Mouse (Mus musculus) kidney, adult 2 months (tissue): Measurements from ENCODE around the gene Gm10647. TPM values are rescaled to one million over a fixed set of nuclear protein-coding genes. Genes with fewer than 3 reads are reported as not detected.
"Not testable (repeated sequence)": the region's sequence is repeated elsewhere in the genome, so short reads cannot be mapped to it uniquely, and the experiment has no call there.

Experiments
- DNase-seq: peaks from one replicate; pipeline ENCODE4 v3.0.0; 2021
- H3K27ac ChIP-seq: fragments of 200-500 bp; 2 replicates; pipeline ENCODE4 v1.5.1; 2012; ENCODE audit warnings: low read depth, low read length, control low read depth, inconsistent platforms; ENCODE audit not compliant: insufficient read depth
- H3K27me3 ChIP-seq: fragments of 200-500 bp; replicated peaks from 2 replicates; pipeline ENCODE4 v1.6.1; 2012; ENCODE audit warnings: mild to moderate bottlenecking, moderate library complexity, low read length, inconsistent platforms; ENCODE audit not compliant: control insufficient read depth, insufficient read depth
- H3K36me3 ChIP-seq: fragments of 200-500 bp; 2 replicates; pipeline ENCODE4 v1.6.1; 2012; ENCODE audit warnings: mild to moderate bottlenecking, moderate library complexity, low read length, inconsistent platforms; ENCODE audit not compliant: control insufficient read depth, insufficient read depth
- H3K4me1 ChIP-seq: fragments of 200-500 bp; 2 replicates; pipeline ENCODE4 v1.6.1; 2011; ENCODE audit warnings: low read length; ENCODE audit not compliant: control insufficient read depth, insufficient read depth
- H3K4me3 ChIP-seq: fragments of 200-500 bp; 2 replicates; pipeline ENCODE4 v1.5.1; 2011; ENCODE audit warnings: mild to moderate bottlenecking, low read depth, low read length, control low read depth; ENCODE audit not compliant: insufficient read depth
- CTCF ChIP-seq: fragments of 200-500 bp; conservative IDR thresholded peaks from 2 replicates; pipeline ENCODE4 v1.5.1; 2011; ENCODE audit warnings: low read depth, mild to moderate bottlenecking, control low read depth, low read length, moderate library complexity, mixed read lengths; ENCODE audit not compliant: insufficient read depth, insufficient read length
- POLR2A ChIP-seq: fragments of 200-500 bp; IDR thresholded peaks from one replicate; pipeline ENCODE4 v1.6.1; 2011; ENCODE audit warnings: low read depth, low read length, control low read depth
- WGBS: fragments of 180-500 bp; shearing (Covaris S2); methylation state at CpG from one replicate; pipeline ENCODE4 v1.1.7; 2018; 5-methylcytosine and 5-hydroxymethylcytosine counted together
- polyA plus RNA-seq: library from polyadenylated mRNA; depleted of rRNA; stranded (reverse); fragments of >200 nt; gene quantifications from 2 replicates; pipeline ENCODE4 v1.2.3, GENCODE M21; 2012; rRNA removed

The Gm10647 gene
- polyA plus RNA-seq: 0.16 and 0.20 TPM in 2 replicates

DNA sequence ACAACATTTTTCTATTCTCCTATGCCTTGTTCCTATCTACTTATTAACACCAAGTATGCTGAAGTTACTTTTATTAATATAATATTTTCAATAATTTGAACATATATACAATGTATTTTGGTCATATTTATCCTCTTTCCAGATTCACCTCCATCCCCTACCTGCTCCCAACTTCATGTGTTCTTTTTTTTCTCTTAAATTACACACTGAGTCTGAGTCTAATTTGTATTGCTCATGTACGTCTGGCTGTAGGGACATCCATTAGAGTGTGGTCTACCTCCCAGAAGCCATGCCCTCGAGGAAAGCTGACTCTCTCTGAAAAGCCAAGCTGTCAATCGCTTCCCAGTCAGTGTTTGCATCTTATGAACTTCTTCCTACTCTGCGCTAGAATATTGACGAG is at the start of gene Gm10647:
Gene Gm10647, plus strand, starts transcription at position 301 of the 400 bp plus-strand sequence.
- DNase-seq: no peak
- Histone ChIP-seq H3K27ac (peak within 1 kb of the TSS; percentile 40; the same call in 1 of the 2 replicates), H3K36me3 (no peaks in the 10 kb centered on the region), H3K4me1 (peaks cover 2% of the 10 kb centered on the region; the same call in 1 of the 2 replicates), H3K4me3 (peak within 1 kb of the TSS; percentile 66), H3K27me3 (no peaks in the 10 kb centered on the region)
- WGBS: 79% methylated on average over 5 of the region's 5 CpGs
- TF ChIP-seq CTCF (no peak), POLR2A (no peak)

DNA sequence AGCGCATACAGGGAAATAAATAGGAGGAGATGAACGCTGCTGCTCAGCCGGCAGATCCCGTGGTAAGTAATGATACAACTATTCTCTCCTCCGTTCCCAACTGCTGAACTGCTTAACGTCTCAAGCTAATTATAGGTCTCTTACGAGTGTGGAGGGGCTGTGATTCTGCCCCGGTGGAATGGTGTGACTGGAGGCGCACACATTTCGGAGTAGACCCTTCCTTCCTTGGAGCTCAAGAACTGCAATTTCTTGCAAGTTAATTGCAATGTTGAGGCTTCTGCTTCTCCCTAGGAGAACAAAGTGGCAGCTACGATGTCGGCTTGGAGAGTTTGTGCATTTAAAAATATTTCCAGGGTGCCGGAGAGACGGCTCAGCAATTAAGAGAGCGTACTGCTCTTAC is 48.4 kb upstream of the Gm10647 start:
- TF ChIP-seq CTCF (no peak), POLR2A (no peak)
- Histone ChIP-seq H3K27ac (no peak overlapping the region), H3K4me3 (no peak overlapping the region), H3K27me3 (no peaks in the 10 kb centered on the region), H3K4me1 (no peaks in the 10 kb centered on the region), H3K36me3 (no peaks in the 10 kb centered on the region)
- 87% methylated on average over 15 of the region's 15 CpGs for WGBS
- no peak for DNase-seq

DNA sequence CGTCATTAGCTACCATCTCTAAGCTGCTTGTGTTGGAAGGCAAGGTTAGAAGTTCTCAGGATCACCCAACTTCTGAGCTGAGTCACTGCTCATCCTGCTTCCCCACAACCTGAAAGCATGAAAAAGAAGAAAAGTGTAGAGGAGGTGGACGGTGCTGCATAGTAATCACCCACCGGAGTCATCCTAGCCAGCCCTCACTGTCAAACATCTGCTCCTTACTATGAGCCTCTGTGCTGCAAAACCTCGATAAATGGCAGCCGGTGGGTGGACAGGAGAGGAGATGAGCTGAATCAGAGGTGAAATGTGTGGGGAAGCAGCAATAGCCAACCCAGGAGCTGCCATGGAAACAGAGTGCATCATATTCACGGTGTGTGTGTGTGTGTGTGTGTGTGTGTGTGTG is 44.0 kb upstream of the Gm10647 start:
- Histone ChIP-seq H3K4me3 (no peak overlapping the region), H3K4me1 (no peaks in the 10 kb centered on the region), H3K27ac (no peak overlapping the region), H3K36me3 (no peaks in the 10 kb centered on the region), H3K27me3 (no peaks in the 10 kb centered on the region)
- DNase-seq: no peak
- TF ChIP-seq POLR2A: no peak
- no peak for TF ChIP-seq CTCF
- 75% methylated on average over 6 of the region's 6 CpGs for whole genome bisulfite sequencing

DNA sequence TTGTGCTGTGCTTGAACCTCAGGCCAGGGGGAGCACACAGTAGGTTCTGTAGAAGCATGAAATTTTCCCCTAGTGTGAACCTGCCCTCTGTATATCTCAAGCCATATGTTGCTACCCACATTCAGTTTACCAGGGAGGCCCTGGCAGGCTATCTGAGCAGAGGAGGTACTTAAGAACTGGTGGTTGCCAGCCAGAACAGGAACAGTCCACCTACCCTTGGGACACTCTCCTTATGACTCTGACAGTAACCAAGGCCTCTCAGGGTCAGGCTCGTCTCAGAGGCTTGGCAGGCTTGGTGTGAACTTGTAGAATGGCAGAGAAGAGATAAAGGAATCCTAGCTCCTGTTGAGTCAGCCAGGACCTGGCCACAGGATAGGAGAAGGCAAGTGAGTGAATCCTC is 35.8 kb upstream of the Gm10647 start:
- Histone ChIP-seq H3K4me1 (peaks cover 4% of the 10 kb centered on the region; the same call in 1 of the 2 replicates), H3K27ac (peak overlapping the region; percentile 28; the same call in 1 of the 2 replicates), H3K36me3 (no peaks in the 10 kb centered on the region; the same call in 1 of the 2 replicates), H3K27me3 (no peaks in the 10 kb centered on the region), H3K4me3 (no peak overlapping the region)
- peak; percentile 51 for DNase-seq
- no peak for TF ChIP-seq CTCF
- TF ChIP-seq POLR2A: no peak
- WGBS: 43% methylated on average over 1 of the region's 1 CpGs

DNA sequence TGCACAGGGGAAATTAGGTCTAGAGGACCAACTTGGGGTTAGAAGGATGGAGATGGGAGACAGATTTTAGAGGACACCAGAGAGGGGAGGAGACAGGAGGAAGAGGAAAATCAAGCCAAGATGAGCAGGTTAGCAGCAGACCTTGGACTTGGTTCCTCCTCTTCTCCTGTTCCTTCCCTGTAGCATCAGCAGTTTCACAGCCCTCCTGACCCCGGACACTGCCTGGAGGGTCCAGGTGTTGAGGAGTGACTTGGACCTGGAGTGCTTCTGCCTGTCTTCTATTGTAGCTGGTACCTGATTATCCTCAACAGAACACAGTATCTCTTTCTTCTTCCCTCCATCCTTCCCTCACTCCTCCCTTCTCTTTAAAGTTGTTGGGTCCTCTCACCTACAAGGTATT is 28.1 kb upstream of the Gm10647 start:
- H3K4me3 ChIP-seq: no peak overlapping the region
- no peak for TF ChIP-seq POLR2A
- DNase-seq: peak; percentile 71
- no peaks in the 10 kb centered on the region for H3K27me3 ChIP-seq
- H3K27ac ChIP-seq: peak overlapping the region; percentile 89
- 58% methylated on average over 1 of the region's 1 CpGs for WGBS
- peaks cover 20% of the 10 kb centered on the region for H3K4me1 ChIP-seq
- H3K36me3 ChIP-seq: no peaks in the 10 kb centered on the region

DNA sequence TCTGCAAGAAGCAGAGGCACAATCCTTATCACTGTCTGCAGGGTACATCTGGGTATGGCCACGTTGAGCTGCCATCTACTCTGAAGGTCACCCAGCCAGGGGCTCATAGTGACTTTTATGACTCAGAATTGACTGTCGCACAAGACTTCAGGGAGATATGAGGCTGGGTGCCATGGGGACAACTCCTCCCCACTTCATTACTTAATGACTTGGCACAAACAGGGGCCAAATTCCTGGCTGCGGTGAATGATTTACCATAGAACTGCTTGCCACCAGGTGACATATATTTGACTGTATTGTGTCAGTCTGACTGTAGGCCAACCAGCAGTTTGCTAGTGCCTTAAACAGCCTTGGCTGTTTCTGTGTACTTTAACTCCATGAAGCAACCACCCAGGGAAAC is 27.6 kb upstream of the Gm10647 start:
- WGBS: 22% methylated on average over 3 of the region's 3 CpGs
- DNase-seq: peak; percentile 94
- H3K36me3 ChIP-seq: no peaks in the 10 kb centered on the region
- H3K4me3 ChIP-seq: no peak overlapping the region
- H3K4me1 ChIP-seq: peaks cover 20% of the 10 kb centered on the region
- peak overlapping the region; percentile 93 for H3K27ac ChIP-seq
- TF ChIP-seq CTCF: no peak
- H3K27me3 ChIP-seq: no peaks in the 10 kb centered on the region

DNA sequence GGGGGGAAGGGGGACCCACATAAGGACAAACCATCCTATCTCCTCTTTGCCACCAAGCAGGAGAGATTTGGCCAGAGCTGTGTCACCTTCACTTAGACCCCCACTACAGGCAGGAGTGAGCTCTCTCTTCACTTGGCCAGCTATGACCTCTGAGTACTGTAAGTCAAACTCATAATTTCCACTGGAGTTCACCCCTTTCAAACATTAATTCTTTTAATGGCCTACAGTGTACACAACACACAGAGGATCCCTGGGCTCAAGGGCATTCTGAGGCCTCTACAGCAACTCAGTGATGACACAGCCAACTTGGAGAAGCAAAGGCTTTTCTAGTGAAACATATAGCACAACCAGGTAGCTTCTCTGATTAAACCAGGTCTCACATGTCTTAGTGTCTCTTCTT is 26.1 kb upstream of the Gm10647 start:
- Histone ChIP-seq H3K4me3 (no peak overlapping the region), H3K36me3 (no peaks in the 10 kb centered on the region), H3K27me3 (no peaks in the 10 kb centered on the region), H3K4me1 (peaks cover 20% of the 10 kb centered on the region), H3K27ac (peak overlapping the region; percentile 93)
- no peak for TF ChIP-seq POLR2A
- no peak for TF ChIP-seq CTCF
- DNase-seq: peak; percentile 81

DNA sequence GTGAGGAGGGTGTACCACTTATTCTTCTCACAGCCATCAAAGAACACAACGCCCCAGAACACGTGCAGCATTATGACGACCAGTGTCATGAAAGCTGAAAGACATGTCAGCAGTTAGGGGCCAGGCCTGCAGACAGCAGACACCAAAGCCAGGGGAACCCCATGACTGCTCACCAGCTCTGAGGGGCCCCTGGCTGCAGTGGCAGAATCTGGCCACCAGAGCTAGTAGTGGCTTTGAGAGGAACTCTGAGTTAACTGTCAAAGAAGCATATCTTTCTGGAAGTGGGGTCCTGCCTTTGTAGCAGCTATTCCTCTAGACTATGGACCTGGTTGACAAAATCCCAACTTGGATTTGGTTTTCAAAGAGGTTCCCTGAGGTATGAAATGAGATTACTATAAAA is 12.3 kb upstream of the Gm10647 start:
- not testable (repeated sequence) for H3K4me3 ChIP-seq, DNase-seq, H3K4me1 ChIP-seq, H3K36me3 ChIP-seq, H3K27me3 ChIP-seq, H3K27ac ChIP-seq
- 83% methylated on average over 1 of the region's 3 CpGs for WGBS
- 0 out of 2 replicates have a peak, but pooled peaks have one; percentile 9 for TF ChIP-seq CTCF
